Mouse (Mus musculus): ENCODE results near the gene Dgki. TPM values are rescaled to one million over a fixed set of nuclear protein-coding genes. Genes with fewer than 3 reads are reported as not detected.
A peak's percentile ranks its signal among the peaks of the same experiment; 100 is the strongest.
"Not testable (repeated sequence)": the region's sequence is repeated elsewhere in the genome, so short reads cannot be mapped to it uniquely, and the experiment has no call there.

Dgki gene
- polyA plus RNA-seq, 1 experiment from 2014 or later: 0.67 TPM

GRCm38 (mm10) chr6:37120417-37121154 is 179.4 kb downstream of the Dgki start:
- Histone ChIP-seq H3K4me2 (replicated peaks) (no peak overlapping the region), H3K36me3 (no peaks in the 10 kb centered on the region)

GRCm38 (mm10) chr6:37119205-37119604 is 180.8 kb downstream of the Dgki start:
- Histone ChIP-seq H3K4me1 (replicated peaks) (no peaks in the 10 kb centered on the region), H3K27me3 (replicated peaks) (no peaks in the 10 kb centered on the region), H3K4me2 (replicated peaks) (no peak overlapping the region), H3K27ac (no peak overlapping the region), H3K36me3 (no peaks in the 10 kb centered on the region), H3K9me3 (no peaks in the 10 kb centered on the region), H3K4me3 (replicated peaks) (no peak overlapping the region), H3K9ac (no peak overlapping the region)
- WGBS: 76% methylated on average over 3 of the region's 3 CpGs
- ATAC-seq: no peak

More at GRCm38 (mm10) chr6:37120417-37121154, 179.4 kb downstream of the Dgki start:
- ATAC-seq: no peak
- Histone ChIP-seq H3K27ac (no peak overlapping the region), H3K4me3 (replicated peaks) (no peak overlapping the region), H3K27me3 (replicated peaks) (no peaks in the 10 kb centered on the region), H3K9ac (no peak overlapping the region), H3K4me1 (replicated peaks) (no peaks in the 10 kb centered on the region), H3K9me3 (no peaks in the 10 kb centered on the region)
- 89% methylated on average over 19 of the region's 19 CpGs for WGBS

GRCm38 (mm10) chr6:37113048-37113447 is 186.9 kb downstream of the Dgki start:
- no peak for ATAC-seq
- no peaks in the 10 kb centered on the region for H3K27me3 ChIP-seq (replicated peaks)
- no peaks in the 10 kb centered on the region for H3K36me3 ChIP-seq
- no peak overlapping the region for H3K9ac ChIP-seq
- H3K4me1 ChIP-seq (replicated peaks): no peaks in the 10 kb centered on the region
- H3K27ac ChIP-seq: no peak overlapping the region
- 94% methylated on average over 4 of the region's 4 CpGs for WGBS
- H3K4me3 ChIP-seq (replicated peaks): no peak overlapping the region
- H3K9me3 ChIP-seq: no peaks in the 10 kb centered on the region
- H3K4me2 ChIP-seq (replicated peaks): no peak overlapping the region

GRCm38 (mm10) chr6:37106236-37106635 is 193.7 kb downstream of the Dgki start:
- not testable (repeated sequence) for H3K9me3 ChIP-seq; H3K4me2 ChIP-seq (replicated peaks); H3K4me3 ChIP-seq (replicated peaks); H3K27ac ChIP-seq; H3K27me3 ChIP-seq (replicated peaks); H3K9ac ChIP-seq; H3K4me1 ChIP-seq (replicated peaks); ATAC-seq; H3K36me3 ChIP-seq
- WGBS: 89% methylated on average over 6 of the region's 6 CpGs

- Histone ChIP-seq H3K4me3 (replicated peaks) (no peak overlapping the region), H3K27me3 (replicated peaks) (no peaks in the 10 kb centered on the region), H3K4me2 (replicated peaks) (no peak overlapping the region), H3K36me3 (no peaks in the 10 kb centered on the region), H3K4me1 (replicated peaks) (no peaks in the 10 kb centered on the region), H3K27ac (no peak overlapping the region), H3K9me3 (no peaks in the 10 kb centered on the region), H3K9ac (no peak overlapping the region)
- ATAC-seq: no peak
- 64% methylated on average over 5 of the region's 5 CpGs for WGBS
These were observed 199.6 kb downstream of the Dgki start for GRCm38 (mm10) chr6:37100413-37100812.

GRCm38 (mm10) chr6:37097356-37098155 is 202.4 kb downstream of the Dgki start:
- 0 out of 2 replicates have a peak, but pooled peaks have one; percentile 66 for ATAC-seq

GRCm38 (mm10) chr6:37096840-37097305 is 203.1 kb downstream of the Dgki start:
- H3K4me3 ChIP-seq (replicated peaks): no peak overlapping the region
- no peaks in the 10 kb centered on the region for H3K4me1 ChIP-seq (replicated peaks)
- ATAC-seq: 0 out of 2 replicates have a peak, but pooled peaks have one; percentile 10
- H3K27me3 ChIP-seq (replicated peaks): no peaks in the 10 kb centered on the region
- H3K9ac ChIP-seq: no peak overlapping the region
- H3K27ac ChIP-seq: no peak overlapping the region
- no peaks in the 10 kb centered on the region for H3K9me3 ChIP-seq
- peak overlapping the region; percentile 30 for H3K4me2 ChIP-seq (replicated peaks)
- no peaks in the 10 kb centered on the region for H3K36me3 ChIP-seq
- WGBS: 35% methylated on average over 12 of the region's 12 CpGs

More at GRCm38 (mm10) chr6:37097356-37098155, 202.4 kb downstream of the Dgki start:
- H3K4me1 ChIP-seq (replicated peaks): no peaks in the 10 kb centered on the region
- no peaks in the 10 kb centered on the region for H3K27me3 ChIP-seq (replicated peaks)
- 46% methylated on average over 18 of the region's 18 CpGs for WGBS
- H3K9me3 ChIP-seq: no peaks in the 10 kb centered on the region
- no peaks in the 10 kb centered on the region for H3K36me3 ChIP-seq
- H3K4me2 ChIP-seq (replicated peaks): peak overlapping the region; percentile 30; the same call in 1 of the 2 replicates
- no peak overlapping the region for H3K27ac ChIP-seq
- H3K4me3 ChIP-seq (replicated peaks): no peak overlapping the region
- no peak overlapping the region for H3K9ac ChIP-seq

- 54% methylated on average over 8 of the region's 8 CpGs for WGBS
- H3K4me2 ChIP-seq (replicated peaks): no peak overlapping the region
- H3K36me3 ChIP-seq: no peaks in the 10 kb centered on the region
- H3K4me3 ChIP-seq (replicated peaks): no peak overlapping the region
- no peaks in the 10 kb centered on the region for H3K9me3 ChIP-seq
- no peak overlapping the region for H3K9ac ChIP-seq
- H3K27ac ChIP-seq: no peak overlapping the region
- H3K27me3 ChIP-seq (replicated peaks): no peaks in the 10 kb centered on the region
- no peaks in the 10 kb centered on the region for H3K4me1 ChIP-seq (replicated peaks)
- ATAC-seq: no peak
These were observed 210.6 kb downstream of the Dgki start for GRCm38 (mm10) chr6:37089148-37090111.

GRCm38 (mm10) chr6:37082990-37083389 is 217.0 kb downstream of the Dgki start:
- Histone ChIP-seq H3K4me1 (replicated peaks) (no peaks in the 10 kb centered on the region), H3K36me3 (no peaks in the 10 kb centered on the region), H3K27ac (no peak overlapping the region), H3K9ac (no peak overlapping the region), H3K4me3 (replicated peaks) (no peak overlapping the region), H3K9me3 (no peaks in the 10 kb centered on the region), H3K4me2 (replicated peaks) (no peak overlapping the region), H3K27me3 (replicated peaks) (no peaks in the 10 kb centered on the region)
- 74% methylated on average over 3 of the region's 3 CpGs for WGBS
- ATAC-seq: no peak

- Histone ChIP-seq H3K4me2 (replicated peaks) (no peak overlapping the region), H3K9ac (no peak overlapping the region), H3K4me1 (replicated peaks) (0 out of 2 replicates have a peak, but pooled peaks cover 2% of the 10 kb centered on the region), H3K4me3 (replicated peaks) (no peak overlapping the region), H3K27ac (no peak overlapping the region), H3K9me3 (no peaks in the 10 kb centered on the region), H3K27me3 (replicated peaks) (no peaks in the 10 kb centered on the region), H3K36me3 (no peaks in the 10 kb centered on the region)
- no peak for ATAC-seq
- 40% methylated on average over 9 of the region's 9 CpGs for WGBS
These were observed 227.5 kb downstream of the Dgki start for GRCm38 (mm10) chr6:37072401-37073016.

- no peaks in the 10 kb centered on the region for H3K9me3 ChIP-seq
- H3K4me3 ChIP-seq (replicated peaks): no peak overlapping the region
- no peaks in the 10 kb centered on the region for H3K27me3 ChIP-seq (replicated peaks)
- no peak overlapping the region for H3K27ac ChIP-seq
- WGBS: 73% methylated on average over 14 of the region's 14 CpGs
- no peak overlapping the region for H3K4me2 ChIP-seq (replicated peaks)
- no peaks in the 10 kb centered on the region for H3K36me3 ChIP-seq
- 0 out of 2 replicates have a peak, but pooled peaks cover 2% of the 10 kb centered on the region for H3K4me1 ChIP-seq (replicated peaks)
- ATAC-seq: no peak
- no peak overlapping the region for H3K9ac ChIP-seq
These were observed 230.0 kb downstream of the Dgki start for GRCm38 (mm10) chr6:37069836-37070600.
